Mouse (Mus musculus) forebrain, embryonic 11.5 days (tissue): ENCODE results near the gene Zkscan1. TPM values are rescaled to one million over a fixed set of nuclear protein-coding genes. Genes with fewer than 3 reads are reported as not detected.

ENCODE experiments used
- ATAC-seq: fragments of 200-750 bp; cut with Nextera tagmentation; replicated peaks from 2 replicates; pipeline ENCODE4 v1.8.0; 2017; ENCODE audit warnings: moderate TSS enrichment; ENCODE audit not compliant: low FRiP score
- DNase-seq: peaks from one replicate; pipeline ENCODE4 v3.0.0-alpha.2; 2017; ENCODE audit warnings: low spot score
- H3K27ac ChIP-seq: fragments of 300-500 bp; sonication (generic); 2 replicates; pipeline ENCODE4 v1.5.1; 2014; ENCODE audit warnings: low read depth, low read length
- H3K27me3 ChIP-seq: fragments of 300-500 bp; sonication (generic); 2 replicates; pipeline ENCODE4 v1.6.1; 2014; ENCODE audit warnings: mild to moderate bottlenecking, low read length, mixed read lengths; ENCODE audit not compliant: control insufficient read depth, insufficient read depth
- H3K36me3 ChIP-seq: fragments of 300-500 bp; sonication (generic); 2 replicates; pipeline ENCODE4 v1.6.1; 2014; ENCODE audit warnings: mild to moderate bottlenecking, low read length, moderate library complexity, mixed read lengths; ENCODE audit not compliant: control insufficient read depth, insufficient read depth
- H3K4me1 ChIP-seq: fragments of 300-500 bp; sonication (generic); replicated peaks from 2 replicates; pipeline ENCODE4 v1.6.1; 2014; ENCODE audit warnings: low read length, mixed read lengths; ENCODE audit not compliant: control insufficient read depth, insufficient read depth
- H3K4me2 ChIP-seq: fragments of 300-500 bp; sonication (generic); 2 replicates; pipeline ENCODE4 v1.6.1; 2014; ENCODE audit warnings: low read depth, mild to moderate bottlenecking, low read length, moderate library complexity, mixed read lengths; ENCODE audit not compliant: severe bottlenecking
- H3K4me3 ChIP-seq: fragments of 300-500 bp; sonication (generic); 2 replicates; pipeline ENCODE4 v1.5.1; 2014; ENCODE audit warnings: low read depth, low read length
- H3K9ac ChIP-seq: fragments of 300-500 bp; sonication (generic); 2 replicates; pipeline ENCODE4 v1.6.1; 2014; ENCODE audit warnings: low read length
- H3K9me3 ChIP-seq: fragments of 300-500 bp; sonication (generic); 2 replicates; pipeline ENCODE4 v1.6.1; 2016; ENCODE audit warnings: low read length, mixed read lengths; ENCODE audit not compliant: control insufficient read depth
- WGBS: fragments of 180-500 bp; shearing (Covaris S2); extraction: QIAGEN DNeasy Blood & Tissue Kit; methylation state at CpG from one replicate; pipeline ENCODE4 v1.1.7; 2014; 5-methylcytosine and 5-hydroxymethylcytosine counted together
- polyA plus RNA-seq: library from polyadenylated mRNA; unstranded; fragments of >200 nt; fragmentation: Nextera tagmentation; extraction: Ambion mirVana; gene quantifications from 2 replicates; pipeline ENCODE4 v1.2.1, GENCODE M21; 2014

Gene Zkscan1
- polyA plus RNA-seq, 1 experiment from 2014 or later = 34.0 TPM

- WGBS = 70% methylated on average over 2 of the region's 2 CpGs
- H3K9ac ChIP-seq = peak overlapping the region; percentile 99
- ATAC-seq (peak; percentile 25; the same call in 1 of the 2 replicates), DNase-seq (no peak)
- H3K27ac ChIP-seq = no peak overlapping the region
- H3K4me1 ChIP-seq = peaks cover 4% of the 10 kb centered on the region; the same call in 1 of the 2 replicates
- peak overlapping the region; percentile 94 for H3K4me3 ChIP-seq
- H3K4me2 ChIP-seq = peak overlapping the region; percentile 24; the same call in 1 of the 2 replicates
- no peaks in the 10 kb centered on the region for H3K9me3 ChIP-seq
- H3K27me3 ChIP-seq = no peaks in the 10 kb centered on the region
- no peaks in the 10 kb centered on the region; the same call in 1 of the 2 replicates for H3K36me3 ChIP-seq
Measured at GRCm38 (mm10) chr5:138084507-138084906, 377 bp upstream of the Zkscan1 start.

- Histone ChIP-seq H3K4me2 (peak overlapping the region; percentile 70), H3K4me1 (peaks cover 4% of the 10 kb centered on the region; the same call in 1 of the 2 replicates), H3K27me3 (no peaks in the 10 kb centered on the region), H3K4me3 (peak overlapping the region; percentile 94), H3K9me3 (no peaks in the 10 kb centered on the region), H3K36me3 (no peaks in the 10 kb centered on the region; the same call in 1 of the 2 replicates), H3K27ac (peak overlapping the region; percentile 66), H3K9ac (peak overlapping the region; percentile 99)
- under 1% methylated on average over 18 of the region's 18 CpGs for WGBS
- DNase-seq (no peak), ATAC-seq (0 out of 2 replicates have a peak, but pooled peaks have one; percentile 8)
Measured at GRCm38 (mm10) chr5:138085421-138085911, 582 bp downstream of the Zkscan1 start.

DNA sequence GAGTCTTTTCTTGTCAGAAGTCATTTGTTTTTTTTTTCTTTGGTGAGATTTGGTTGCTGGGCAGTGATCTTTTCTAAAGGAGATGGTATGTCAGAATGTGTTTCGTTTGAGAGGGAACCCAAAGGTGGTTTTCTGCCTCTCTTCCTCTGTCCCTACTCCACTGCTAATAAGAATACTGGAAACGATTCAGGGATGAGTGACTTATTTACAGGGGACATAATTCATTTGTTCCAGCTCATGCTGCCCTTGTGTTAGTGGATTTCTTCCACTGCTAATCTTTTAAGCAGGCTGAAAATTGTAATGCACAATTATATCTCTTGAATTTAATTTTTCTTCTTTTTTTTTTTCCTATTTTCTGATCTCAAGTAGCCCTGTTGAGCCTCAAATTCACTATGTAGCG is 2.0 kb downstream of the Zkscan1 start:
- no peaks in the 10 kb centered on the region for H3K27me3 ChIP-seq
- H3K4me1 ChIP-seq = peaks cover 4% of the 10 kb centered on the region; the same call in 1 of the 2 replicates
- DNase-seq (no peak), ATAC-seq (no peak)
- 91% methylated on average over 3 of the region's 3 CpGs for WGBS
- H3K4me2 ChIP-seq = peak overlapping the region; percentile 15; the same call in 1 of the 2 replicates
- H3K9me3 ChIP-seq = no peaks in the 10 kb centered on the region
- H3K36me3 ChIP-seq = no peaks in the 10 kb centered on the region; the same call in 1 of the 2 replicates
- H3K27ac ChIP-seq = no peak overlapping the region
- no peak overlapping the region for H3K4me3 ChIP-seq
- no peak overlapping the region; the same call in 1 of the 2 replicates for H3K9ac ChIP-seq

- Histone ChIP-seq H3K9ac (no peak overlapping the region), H3K36me3 (peaks cover 3% of the 10 kb centered on the region; the same call in 1 of the 2 replicates), H3K4me2 (no peak overlapping the region), H3K9me3 (no peaks in the 10 kb centered on the region), H3K4me3 (no peak overlapping the region), H3K4me1 (peaks cover 4% of the 10 kb centered on the region; the same call in 1 of the 2 replicates), H3K27ac (no peak overlapping the region), H3K27me3 (no peaks in the 10 kb centered on the region)
- DNase-seq (no peak), ATAC-seq (no peak)
- 94% methylated on average over 3 of the region's 3 CpGs for WGBS
Measured at GRCm38 (mm10) chr5:138088366-138088765, 3.5 kb downstream of the Zkscan1 start.

DNA sequence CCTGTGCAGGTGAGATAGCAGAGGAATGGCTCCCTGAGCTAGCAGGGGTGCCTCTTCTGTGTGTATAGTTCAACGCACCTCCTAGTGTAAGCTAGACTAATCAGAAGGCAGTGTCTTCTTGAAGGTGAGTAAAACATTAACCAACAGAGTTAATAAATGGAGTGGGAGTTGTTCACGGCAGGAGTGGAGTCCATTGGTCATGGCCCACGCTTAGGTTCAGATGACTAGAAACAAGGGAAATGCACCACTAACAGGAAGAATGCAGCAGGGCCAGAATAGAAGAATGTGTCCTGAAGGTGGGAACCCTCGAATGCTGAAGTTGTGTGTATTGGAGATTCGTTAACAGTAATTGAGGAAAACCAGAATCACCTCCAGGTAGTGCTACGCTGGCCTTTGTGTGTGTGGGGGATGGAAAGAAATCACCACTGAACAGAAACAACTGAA is 4.2 kb downstream of the Zkscan1 start:
- Histone ChIP-seq H3K27me3 (no peaks in the 10 kb centered on the region), H3K4me3 (no peak overlapping the region), H3K27ac (no peak overlapping the region), H3K36me3 (peaks cover 6% of the 10 kb centered on the region; the same call in 1 of the 2 replicates), H3K4me1 (peaks cover 4% of the 10 kb centered on the region; the same call in 1 of the 2 replicates), H3K4me2 (no peak overlapping the region), H3K9ac (no peak overlapping the region), H3K9me3 (no peaks in the 10 kb centered on the region)
- ATAC-seq (no peak), DNase-seq (no peak)
- WGBS = 88% methylated on average over 6 of the region's 6 CpGs

GRCm38 (mm10) chr5:138090271-138090670 is 5.4 kb downstream of the Zkscan1 start:
- H3K4me2 ChIP-seq = no peak overlapping the region
- DNase-seq = no peak
- no peak overlapping the region for H3K4me3 ChIP-seq
- no peak overlapping the region for H3K9ac ChIP-seq
- H3K36me3 ChIP-seq = peaks cover 9% of the 10 kb centered on the region; the same call in 1 of the 2 replicates
- no peak for ATAC-seq
- no peaks in the 10 kb centered on the region for H3K9me3 ChIP-seq
- no peaks in the 10 kb centered on the region for H3K27me3 ChIP-seq
- WGBS = 81% methylated on average over 3 of the region's 3 CpGs
- no peak overlapping the region for H3K27ac ChIP-seq
- H3K4me1 ChIP-seq = peaks cover 4% of the 10 kb centered on the region; the same call in 1 of the 2 replicates

DNA sequence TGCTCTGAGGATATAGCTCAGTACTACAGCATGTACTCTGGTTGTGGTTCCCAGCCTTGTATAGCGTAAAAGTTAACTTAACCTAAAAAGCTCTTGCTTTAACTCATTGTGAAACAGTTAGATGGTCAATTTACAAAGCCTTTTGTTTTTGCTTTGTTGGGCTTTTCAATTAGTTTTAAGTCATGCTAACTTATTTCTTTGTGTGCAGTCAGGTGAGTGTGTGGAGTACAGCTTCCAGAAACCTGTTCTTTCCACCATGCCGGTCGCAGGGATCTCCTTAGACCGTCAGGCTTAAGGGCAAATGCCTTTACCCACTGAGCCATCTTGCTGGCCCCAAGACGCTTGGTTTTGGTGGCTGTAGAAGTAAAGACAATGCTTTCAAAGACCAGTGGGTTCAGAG is 5.9 kb downstream of the Zkscan1 start:
- Histone ChIP-seq H3K27me3 (no peaks in the 10 kb centered on the region), H3K9me3 (no peaks in the 10 kb centered on the region), H3K4me2 (no peak overlapping the region), H3K9ac (no peak overlapping the region), H3K4me3 (no peak overlapping the region), H3K4me1 (peaks cover 4% of the 10 kb centered on the region; the same call in 1 of the 2 replicates), H3K36me3 (peaks cover 11% of the 10 kb centered on the region; the same call in 1 of the 2 replicates), H3K27ac (no peak overlapping the region)
- ATAC-seq (no peak), DNase-seq (no peak)
- WGBS = 92% methylated on average over 5 of the region's 5 CpGs

DNA sequence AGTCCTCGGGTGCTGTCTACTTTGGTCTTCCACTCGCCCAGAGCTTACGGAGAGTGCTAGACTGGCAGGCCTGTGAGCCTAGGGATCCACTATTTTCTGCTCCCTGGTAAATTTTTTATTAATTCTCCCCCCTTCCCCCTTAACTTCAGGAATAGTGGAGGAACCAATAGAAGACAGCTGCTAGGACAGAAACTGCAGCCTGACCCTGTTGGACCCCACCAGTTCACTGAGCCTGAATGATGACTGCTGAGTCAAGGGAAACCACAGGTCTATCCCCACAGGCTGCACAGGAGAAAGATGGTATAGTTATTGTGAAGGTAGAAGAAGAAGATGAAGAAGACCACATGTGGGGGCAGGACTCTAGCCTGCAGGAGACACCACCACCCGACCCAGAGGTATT is 7.9 kb downstream of the Zkscan1 start:
- DNase-seq = no peak
- Histone ChIP-seq H3K27ac (no peak overlapping the region), H3K9ac (no peak overlapping the region), H3K9me3 (no peaks in the 10 kb centered on the region), H3K27me3 (no peaks in the 10 kb centered on the region), H3K36me3 (peaks cover 22% of the 10 kb centered on the region), H3K4me2 (no peak overlapping the region), H3K4me1 (no peaks in the 10 kb centered on the region), H3K4me3 (no peak overlapping the region)
- no peak for ATAC-seq
- 93% methylated on average over 4 of the region's 4 CpGs for WGBS

DNA sequence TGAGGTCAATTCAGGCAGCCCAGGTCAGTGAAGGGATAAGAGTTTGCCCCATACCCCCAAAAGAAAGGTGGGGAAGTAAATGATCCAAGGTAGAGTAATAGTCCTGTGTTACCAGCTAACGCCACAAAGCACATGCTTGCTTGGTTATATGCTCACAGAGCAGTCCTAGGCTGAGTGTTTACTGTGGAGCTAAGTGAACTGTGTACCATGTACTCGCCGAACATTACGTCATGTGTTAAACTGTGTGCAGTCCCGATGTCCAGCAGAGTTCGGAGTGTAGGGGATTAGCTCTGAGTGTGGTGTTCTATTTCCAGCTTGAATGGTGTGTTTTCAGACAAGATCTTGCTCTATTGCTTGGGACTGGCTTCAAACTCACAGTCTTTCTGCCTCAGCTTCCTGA is 9.6 kb downstream of the Zkscan1 start:
- Histone ChIP-seq H3K36me3 (peaks cover 35% of the 10 kb centered on the region), H3K4me1 (no peaks in the 10 kb centered on the region), H3K4me2 (no peak overlapping the region), H3K27me3 (no peaks in the 10 kb centered on the region), H3K27ac (no peak overlapping the region), H3K9me3 (no peaks in the 10 kb centered on the region), H3K4me3 (no peak overlapping the region), H3K9ac (no peak overlapping the region)
- 98% methylated on average over 6 of the region's 6 CpGs for WGBS
- no peak for ATAC-seq
- no peak for DNase-seq
